Mouse (Mus musculus) layer of hippocampus, postnatal 14 days (tissue): ENCODE results near the gene Zdhhc7. TPM values are rescaled to one million over a fixed set of nuclear protein-coding genes. Genes with fewer than 3 reads are reported as not detected.

Experiments
- DNase-seq, 2 experiments: peaks; one replicate each; pipeline ENCODE4 v3.0.0; 2021 to 2022; ENCODE audit warnings: low spot score in 2 of 2, mixed read lengths in 1 of 2
- long read RNA-seq, 2 experiments: library from polyadenylated mRNA; stranded (forward); transcript quantifications; one replicate each; pipeline ENCODE4 v2.0.0; 2021
- total RNA-seq, 2 experiments: library from RNA; stranded (reverse); gene quantifications; 2 replicates each; pipeline ENCODE4 v1.2.3; 2021

Gene Zdhhc7
- total RNA-seq: 10 to 100 TPM; 39.1 to 42.1 TPM
- long read RNA-seq, experiment 1, transcript Zdhhc7-201 (8 exons, 3,069 nt): major isoform, 49 of 57 reads
- long read RNA-seq, experiment 1, partial matches to known transcripts: 0 of 57 reads
- long read RNA-seq, experiment 1, other reads (novel, unspliced or antisense): 7 of 57 reads
- long read RNA-seq, experiment 2, transcript Zdhhc7-201 (8 exons, 3,069 nt): major isoform, 47 of 71 reads
- long read RNA-seq, experiment 2, partial matches to known transcripts: 4 of 71 reads
- long read RNA-seq, experiment 2, other reads (novel, unspliced or antisense): 18 of 71 reads

DNA sequence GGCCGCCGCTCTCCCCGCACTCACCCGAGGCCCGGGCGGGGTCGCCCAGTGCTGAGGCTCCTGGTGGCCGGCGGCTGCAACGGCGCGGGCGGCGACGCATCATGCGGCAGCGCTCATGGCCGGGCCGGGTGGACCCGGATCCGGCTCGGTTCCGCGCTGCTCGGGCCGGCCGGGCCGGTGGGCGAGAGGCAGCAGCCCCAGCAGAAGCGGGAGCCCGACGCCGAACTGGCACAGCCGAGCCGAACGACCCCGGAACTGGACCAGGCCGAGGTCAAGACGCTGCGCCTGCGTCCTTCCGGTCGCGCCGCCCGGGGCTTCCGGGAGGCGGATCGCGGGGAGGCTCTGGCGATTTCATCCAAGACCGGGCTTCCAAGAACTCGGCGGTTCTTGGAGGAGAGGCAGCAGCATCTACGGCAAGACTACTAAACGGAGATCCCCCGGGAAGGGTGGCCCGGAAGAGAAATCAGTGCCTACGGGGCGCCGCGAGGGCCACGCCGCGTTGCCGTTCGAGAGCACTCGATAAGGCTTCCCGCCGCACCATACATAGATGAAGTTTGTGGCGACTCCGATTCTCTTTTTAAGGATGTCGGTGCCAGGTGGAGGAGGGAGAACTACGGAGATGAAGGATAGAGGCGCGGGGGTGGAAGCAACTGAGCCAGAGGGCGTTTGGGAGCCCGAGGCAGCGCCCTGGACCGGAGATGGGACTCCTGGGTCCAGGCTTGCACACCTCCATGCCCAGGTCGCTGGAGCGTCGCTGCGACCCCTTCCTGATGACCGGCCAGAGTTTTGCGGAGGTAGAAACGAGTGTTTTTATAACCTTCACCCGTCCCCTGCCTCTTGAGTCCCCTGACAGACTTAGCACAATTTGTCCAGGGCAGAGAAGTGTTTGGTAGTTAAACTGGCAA, at the start of gene Zdhhc7:
TSS of gene Zdhhc7 (minus strand) at position 415 of the 905 bp plus-strand sequence.
- DNase-seq: peak; percentile 81 to 87

DNA sequence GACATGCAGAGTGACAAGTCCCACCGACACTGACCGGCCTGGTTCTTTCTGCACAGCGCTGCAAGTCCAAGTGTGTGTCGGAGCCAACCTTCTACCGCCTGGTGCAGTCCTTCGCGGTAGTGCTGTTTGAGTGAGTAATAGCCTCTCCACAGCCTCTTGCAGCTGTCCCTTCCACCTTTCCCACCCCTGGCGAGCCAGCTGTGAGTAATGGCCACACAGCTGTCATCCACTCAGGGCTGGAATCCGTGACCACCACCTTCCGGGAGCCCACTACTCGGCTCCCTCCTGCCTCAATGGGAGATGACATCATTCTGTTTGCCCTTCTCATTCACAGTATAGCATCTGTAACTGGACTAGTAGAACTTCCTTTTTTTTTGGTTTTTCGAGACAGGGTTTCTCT, 48.7 kb upstream of the Zdhhc7 start:
- DNase-seq: no peak

DNA sequence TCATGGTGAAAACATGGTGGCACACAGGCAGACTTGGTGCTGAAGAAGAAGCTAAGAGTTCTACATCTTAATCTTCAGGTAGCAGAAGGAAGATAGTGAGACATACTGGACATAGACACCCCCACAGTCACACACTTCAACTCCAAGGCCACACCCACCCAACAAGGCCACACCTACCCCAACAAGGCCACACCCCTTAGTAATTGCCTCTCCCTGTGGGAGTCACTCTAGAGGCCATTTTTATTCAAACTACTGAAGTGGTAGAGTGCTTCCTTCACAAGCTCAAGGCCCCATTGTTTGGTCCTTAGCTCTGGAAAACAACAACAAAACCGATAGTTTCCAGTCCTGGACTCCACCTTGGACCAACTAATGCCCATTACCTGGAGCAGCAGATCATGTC, 44.8 kb upstream of the Zdhhc7 start:
- no peak for DNase-seq

DNA sequence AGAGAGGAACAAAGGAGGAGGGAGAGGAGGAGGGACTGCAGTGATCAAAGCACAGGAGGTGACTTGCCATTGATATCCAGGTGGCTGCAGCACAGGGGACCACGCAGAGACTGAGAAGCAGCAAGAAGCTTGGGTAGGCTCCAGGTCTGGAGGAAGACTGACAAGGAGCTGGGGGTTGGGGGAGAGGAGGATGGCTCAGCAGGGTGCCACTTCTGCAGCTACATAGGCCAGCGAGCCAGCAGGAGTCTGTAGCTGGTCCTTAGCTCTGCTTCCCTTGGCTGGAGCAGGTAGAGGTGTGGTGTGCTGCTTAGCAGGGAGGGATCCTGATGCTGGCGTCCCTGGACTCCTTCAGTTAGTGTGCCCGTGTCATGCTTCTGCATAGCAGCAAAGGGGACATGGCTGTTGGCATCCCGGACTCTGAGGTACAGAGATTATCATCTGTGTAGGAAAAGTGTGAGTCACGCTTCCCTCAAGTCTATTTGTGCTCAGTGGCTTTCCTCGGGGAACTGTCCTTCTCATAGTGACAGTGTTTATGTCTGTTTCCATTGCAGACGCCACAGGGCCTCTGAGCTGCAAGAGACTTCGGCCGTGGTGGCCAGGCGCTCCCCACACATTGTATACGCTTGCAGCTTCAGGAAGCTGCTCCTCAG, 43.5 kb upstream of the Zdhhc7 start:
- no peak for DNase-seq

DNA sequence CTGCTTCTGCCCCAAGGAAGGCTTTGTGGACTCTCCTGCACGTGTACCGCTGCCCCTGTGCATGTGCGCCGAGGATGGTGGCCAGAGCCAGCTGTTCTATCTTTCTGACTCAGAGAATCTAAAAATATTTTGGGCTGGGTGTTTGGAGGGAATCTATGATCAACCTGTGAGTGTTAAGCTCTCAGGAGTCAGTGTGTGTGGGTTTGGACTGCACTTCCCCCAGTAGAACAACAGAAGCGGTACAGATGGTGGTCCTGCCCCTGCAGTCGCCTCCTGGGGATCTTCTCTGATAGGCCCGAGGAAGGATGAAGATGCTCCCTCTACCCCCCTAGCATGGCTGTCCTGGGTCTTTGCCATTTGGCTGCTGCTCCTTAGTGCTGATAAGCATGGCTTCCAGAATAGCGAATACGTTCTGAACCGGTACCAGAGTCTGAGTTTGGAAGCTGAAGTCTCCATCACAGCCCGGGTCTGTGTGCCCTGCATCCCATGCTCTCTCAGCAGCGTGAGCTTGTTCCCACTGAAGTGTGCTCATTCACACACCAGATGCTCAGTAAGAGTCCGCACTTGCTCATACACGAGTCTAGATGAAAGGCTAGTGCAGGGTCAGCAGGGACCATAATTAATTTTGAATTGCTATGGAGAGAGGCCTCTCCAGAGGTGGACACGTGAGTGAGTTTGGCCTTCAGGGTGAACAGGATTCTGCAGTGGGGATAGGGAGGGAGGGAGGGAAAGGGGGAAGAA, 42.8 kb upstream of the Zdhhc7 start:
- peak; percentile 29 to 58 for DNase-seq

DNA sequence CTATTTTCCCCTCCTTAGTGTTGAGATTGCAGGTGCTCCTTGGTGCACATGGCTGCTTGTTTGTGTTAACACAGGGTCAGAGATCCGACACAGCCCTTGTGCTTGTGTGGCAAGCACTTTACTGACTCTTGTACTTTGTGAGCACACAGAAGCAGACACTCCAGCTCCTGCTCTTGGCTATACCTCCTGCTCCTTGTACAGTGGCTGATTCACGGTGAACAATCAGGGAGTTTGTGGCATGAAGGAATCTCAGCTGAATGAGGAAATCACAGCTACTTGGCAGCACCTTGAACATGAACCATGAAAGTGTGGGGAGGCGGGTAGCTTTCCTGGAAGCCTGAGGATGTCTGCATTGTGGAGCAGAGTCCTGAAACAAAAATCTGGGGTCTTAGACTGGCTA, 39.5 kb upstream of the Zdhhc7 start:
- no peak for DNase-seq

DNA sequence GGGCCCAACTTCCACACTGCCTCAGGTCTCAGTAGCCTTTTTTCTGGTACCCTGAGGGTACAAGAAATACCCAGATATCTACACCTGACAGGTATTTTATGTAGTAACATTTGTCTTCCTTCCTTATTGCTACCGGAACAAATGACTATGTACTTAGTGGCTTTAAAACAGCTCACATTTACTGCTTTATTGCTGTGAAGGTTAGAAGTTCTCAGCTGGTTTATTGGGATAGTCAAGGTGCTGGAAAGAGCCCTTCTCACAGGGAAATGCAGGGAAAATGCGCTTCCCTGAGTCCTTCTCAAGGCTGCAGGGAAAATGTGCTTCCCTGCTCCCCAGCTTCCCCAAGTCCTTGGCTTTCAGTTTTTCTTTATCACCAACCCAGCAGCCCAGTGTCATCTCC, 37.7 kb upstream of the Zdhhc7 start:
- DNase-seq: no peak

DNA sequence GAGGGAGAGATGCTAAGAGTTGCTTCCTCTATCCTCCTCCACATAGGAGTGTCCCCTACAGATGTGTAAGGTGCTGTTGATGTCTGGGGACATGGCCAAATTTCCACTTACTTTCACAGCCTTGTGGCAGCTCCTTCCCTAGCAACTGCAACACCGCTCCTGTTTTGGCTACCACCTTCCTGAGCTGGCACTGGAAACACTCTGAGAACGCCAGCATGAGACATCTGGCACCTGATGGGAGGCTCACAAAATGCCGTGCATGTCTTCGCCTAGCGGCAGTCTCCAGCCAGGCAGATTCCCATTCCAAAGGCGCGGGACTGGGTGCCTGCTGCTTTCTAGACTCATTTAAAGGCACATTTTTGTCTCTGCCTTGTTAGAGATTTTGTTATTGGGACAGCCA, 35.3 kb upstream of the Zdhhc7 start:
- peak; percentile 56 to 66 for DNase-seq

DNA sequence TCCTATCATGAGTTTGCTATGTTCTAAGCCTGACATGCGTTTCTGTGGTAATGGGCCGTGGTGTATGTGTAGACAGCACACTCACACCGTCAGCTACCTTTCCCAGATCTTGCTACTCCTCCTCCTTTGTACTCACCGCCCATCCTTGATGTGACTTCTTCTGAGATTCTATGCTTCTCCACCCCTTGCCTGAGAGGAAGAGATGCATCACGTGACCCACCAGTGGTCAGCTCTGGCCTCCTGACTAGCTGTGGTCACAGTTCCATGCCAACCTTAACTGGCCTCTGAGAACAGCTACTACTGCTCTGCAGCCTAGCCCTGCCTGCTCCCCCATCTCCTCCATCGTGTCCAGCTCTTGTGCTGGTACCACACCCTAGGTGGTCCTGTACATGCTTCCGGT, 34.4 kb upstream of the Zdhhc7 start:
- no peak for DNase-seq

DNA sequence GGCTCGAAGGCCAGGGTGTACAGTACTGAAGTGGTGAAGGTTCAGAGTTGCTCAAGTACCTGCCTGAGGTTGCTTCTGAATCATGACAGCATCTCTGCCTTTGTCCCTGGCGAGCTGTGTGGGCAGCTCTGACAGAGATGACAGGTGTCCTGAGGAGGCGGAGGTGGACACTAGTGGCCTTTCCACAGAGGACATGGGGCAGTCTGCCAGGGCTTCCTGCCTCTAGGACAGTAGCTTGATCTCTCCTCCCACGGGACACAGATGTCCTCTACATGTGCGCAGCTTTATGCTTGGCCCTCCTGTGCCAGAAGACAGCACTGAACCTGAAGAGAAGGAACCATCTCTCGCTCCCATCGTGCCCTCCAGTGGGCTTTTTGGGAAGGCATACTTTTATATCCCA, 31.9 kb upstream of the Zdhhc7 start:
- DNase-seq: no peak

DNA sequence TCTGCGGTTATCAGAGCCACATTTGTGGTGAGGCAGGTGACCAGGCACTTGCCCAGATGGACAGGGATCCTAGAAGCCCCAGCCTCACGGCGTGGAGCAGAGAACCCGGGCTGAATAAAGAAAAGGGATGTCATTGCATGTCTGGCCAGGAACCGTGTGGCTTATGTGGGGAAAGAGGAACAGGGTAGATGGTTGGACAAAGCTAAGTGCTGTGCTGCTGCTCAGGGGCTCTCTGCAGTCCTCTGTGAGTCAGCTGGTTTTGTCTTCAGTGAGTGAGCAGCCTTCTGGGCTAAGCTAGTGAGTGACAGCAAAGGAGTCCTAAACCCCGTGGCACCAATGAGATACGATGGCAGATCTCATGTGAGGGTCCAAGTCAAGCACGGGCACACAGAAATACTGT, 29.9 kb upstream of the Zdhhc7 start:
- DNase-seq: no peak

DNA sequence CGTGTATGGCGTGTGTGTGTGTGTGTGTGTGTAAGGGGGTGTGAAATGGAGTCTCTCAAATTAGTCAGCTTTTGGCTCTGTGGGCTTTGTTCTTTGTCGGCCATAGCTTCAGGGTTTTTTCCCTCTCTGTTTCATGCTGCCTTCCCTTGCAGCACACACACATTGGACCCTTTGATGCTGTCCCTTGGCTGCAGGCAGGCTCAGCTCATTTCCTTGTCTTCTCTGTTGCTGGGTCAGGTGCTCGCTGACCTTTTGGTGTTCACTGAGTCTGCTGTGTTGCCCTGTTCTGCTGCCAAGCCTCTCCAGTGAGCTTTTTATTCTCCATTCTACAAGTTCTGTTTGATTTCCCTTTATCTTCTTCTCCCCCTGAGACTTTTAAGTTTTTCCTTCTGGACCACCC, 28.3 kb upstream of the Zdhhc7 start:
- DNase-seq: no peak

DNA sequence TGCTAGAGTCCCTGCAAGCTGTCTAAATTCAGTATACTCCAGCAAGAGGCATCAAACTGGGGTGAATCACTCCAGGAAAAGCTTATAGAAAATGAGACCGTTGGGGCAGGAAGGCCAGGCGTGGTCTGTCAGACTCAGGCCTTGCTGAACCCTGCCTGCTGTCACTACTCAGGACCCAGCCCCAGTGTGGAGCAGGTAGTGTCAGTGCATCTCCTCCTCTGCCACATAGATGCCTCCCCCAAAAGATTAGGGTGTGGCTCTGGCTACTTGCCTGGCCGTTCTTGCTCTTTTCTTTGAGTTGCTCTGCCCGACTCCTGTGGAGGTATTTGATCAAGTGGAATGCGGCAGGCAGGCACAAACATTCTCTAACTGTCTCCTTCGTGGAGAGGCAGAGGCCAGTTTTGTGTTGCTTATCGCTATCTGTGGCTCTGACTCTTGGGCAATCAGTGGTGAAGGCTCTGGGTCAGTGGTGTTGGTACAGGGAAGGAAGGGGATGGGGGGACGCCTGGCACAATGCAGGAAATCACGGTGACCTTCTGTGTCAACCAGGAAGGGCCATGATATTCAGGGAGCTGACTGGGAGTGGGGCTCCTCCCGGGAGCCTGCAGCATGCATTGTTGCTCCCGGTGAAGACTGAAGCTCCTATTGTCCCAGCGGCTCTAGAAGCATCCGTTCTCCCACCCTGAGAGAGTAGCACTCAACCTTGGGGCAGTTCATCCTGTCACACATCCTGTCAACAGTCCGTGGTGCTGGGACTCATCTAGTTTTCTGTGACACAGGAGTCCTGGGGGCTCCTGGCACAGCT, 25.3 kb upstream of the Zdhhc7 start:
- no peak for DNase-seq

DNA sequence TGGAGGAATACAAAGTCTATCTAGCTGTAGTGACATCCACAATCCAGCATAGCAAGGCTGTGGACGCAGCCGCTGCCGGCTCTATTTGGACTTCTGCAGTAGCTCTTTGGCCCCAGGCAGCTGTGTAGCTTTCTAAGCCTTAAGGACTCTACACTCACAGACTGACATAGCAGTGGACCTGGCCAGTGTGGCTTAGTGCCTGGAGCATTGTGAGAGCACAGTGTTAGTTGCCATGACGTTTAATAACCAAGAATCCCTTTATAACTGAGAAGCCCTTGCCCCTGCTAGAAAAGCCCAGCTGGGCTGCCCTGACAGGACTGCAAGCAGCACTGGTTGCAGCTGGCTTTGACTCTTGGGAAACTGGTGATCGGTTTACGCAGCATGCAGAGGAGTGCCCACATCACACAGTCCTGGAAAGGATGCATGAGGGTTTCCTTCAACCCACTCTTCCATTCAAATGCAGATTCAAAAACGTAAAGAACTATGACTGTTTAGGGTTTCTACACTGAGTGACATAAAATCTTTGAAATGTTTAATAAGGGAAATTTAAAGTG, 23.6 kb upstream of the Zdhhc7 start:
- DNase-seq: no peak

DNA sequence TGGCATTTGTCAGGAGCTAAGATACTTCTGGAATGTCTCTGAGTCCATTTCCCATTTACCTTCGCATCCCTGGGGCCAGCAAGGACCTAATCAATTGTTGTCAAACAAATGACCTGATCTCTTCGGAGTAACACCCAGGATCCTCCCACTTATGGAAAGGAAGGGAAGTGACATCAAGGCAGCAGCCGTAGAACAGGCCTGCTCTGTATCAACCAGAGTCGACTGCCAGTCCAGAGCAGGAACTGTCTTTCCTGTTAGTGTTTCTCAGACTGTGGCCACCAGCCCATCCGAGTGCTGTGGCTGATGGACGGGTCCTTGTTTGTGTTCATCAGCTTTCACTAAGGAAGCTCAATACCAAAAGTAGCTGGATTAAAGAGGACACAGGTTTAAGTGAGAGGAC, 23.0 kb upstream of the Zdhhc7 start:
- no peak for DNase-seq

DNA sequence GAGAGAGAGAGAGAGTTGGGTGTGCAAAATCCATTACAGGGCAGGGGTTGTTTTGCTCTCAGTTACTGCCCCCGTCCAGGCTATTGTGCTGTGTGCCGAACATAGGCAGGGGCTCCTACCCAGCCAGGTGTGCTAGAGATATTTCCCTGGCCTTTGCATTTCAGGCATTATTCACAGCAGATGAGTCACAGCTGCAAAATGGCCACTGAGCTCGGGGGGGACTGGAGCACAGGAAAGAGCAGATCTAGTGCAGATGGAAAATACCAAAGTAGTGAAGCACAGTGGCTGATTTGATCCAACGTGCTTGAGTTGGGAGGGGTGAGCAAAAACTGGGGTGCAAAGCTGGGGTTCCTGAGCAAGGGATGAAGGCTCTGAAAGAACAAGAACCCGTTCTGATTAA, 19.7 kb upstream of the Zdhhc7 start:
- no peak for DNase-seq

DNA sequence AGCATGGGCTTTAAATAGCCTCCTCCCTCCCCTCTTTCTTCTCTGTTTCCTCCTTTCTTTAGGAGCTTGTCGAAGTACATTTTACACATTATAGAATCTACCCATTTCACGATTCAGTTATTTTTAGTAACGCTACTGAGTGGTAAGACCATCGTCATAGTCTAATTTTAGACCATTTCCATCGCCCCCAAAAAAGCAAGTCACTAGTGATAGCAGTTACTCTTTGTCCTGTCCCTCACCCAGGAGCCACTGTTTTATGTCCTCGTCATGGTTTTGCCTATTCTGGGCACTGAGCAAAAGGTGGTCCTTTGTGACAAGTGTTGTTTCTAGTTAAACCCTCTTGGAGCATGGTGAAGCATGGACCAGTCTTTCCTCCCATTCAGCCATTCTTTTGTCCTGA, 18.6 kb upstream of the Zdhhc7 start:
- no peak for DNase-seq

DNA sequence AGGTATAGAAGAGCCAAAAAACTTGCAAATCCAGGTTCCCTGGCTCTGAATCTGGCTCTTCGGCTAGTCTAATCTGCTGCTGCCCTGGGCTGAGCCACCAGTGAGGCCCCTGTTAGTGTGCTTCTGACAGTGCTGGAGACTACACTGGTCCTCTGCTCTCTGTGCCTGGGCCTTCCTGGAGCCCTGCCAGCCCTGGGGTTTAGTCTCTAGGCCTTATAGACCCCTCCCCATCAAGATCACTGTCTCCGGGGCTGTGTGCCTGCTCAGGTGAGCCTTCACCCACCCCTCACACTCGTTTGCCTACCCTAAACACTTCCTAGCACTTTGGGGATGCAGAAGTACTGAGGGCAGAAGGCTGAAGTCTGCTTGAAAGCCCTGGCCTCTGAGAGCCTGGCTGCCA, 18.1 kb upstream of the Zdhhc7 start:
- no peak for DNase-seq

DNA sequence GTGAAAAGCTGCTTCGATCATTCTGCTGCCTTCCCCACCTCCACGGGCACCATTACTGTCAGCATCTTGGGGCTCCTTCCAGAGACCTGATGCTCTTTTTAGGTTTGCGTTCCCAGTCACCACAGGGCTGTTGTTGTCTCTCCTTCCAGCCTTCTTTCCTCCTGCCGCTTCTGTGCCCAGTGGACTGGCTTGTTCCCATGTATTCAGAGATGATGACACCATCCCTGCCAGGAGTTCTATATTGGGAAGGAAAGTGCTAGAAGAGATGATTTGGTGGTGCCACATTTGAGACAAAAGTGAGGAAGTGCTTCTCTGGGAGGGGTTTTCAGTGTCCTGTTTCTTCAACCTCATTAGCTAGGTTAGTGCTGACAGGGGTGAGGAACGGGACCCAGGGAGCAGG, 17.6 kb upstream of the Zdhhc7 start:
- no peak for DNase-seq

DNA sequence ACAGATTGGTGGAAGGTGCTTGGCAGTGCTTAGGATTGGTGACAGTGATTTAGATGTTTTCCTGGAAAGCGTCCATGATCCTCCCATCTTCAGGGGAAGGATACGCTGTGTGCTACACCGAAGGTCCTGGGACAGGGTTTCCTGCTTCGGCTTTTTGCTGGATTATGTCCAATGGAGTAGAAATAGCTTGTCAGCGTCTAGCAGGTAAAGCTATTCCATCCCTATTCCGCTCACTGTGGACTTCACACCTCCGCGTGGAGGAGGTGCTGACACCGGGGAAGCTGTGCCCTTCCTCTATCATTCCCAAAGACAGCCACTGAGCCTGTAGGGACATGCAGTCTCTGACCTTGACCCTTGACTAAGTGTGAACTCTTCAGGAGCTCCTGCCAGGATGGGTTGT, 16.9 kb upstream of the Zdhhc7 start:
- no peak for DNase-seq
